Comparison of ENCODE assay signal across 8 mouse cellular contexts in genomic region chr7:29124970-29125369, GRCm38 (mm10). TPM values are rescaled to one million over a fixed set of nuclear protein-coding genes. Genes with fewer than 3 reads are reported as not detected.
A peak's percentile ranks its signal among the peaks of the same experiment; 100 is the strongest.
DNase-seq lines count a peak whose midpoint lies in the region; ATAC-seq and TF ChIP-seq lines count a peak whose summit lies in the region.

Gene Ryr1 (minus strand): TSS chr7:29125179.

- no peak within 1 kb of the TSS for H3K27ac ChIP-seq in bone marrow macrophage, adult 2 months (ENCODE audit: insufficient read depth, low read depth, low read length)
- no peak within 1 kb of the TSS for H3K27ac ChIP-seq in intestine, embryonic 15.5 days
- no peak within 1 kb of the TSS for H3K27ac ChIP-seq in liver, embryonic 15.5 days (replicated peaks)
- no peak within 1 kb of the TSS for H3K27ac ChIP-seq in neural tube, embryonic 11.5 days (ENCODE audit: low read depth, low read length)

- TF ChIP-seq POLR2A in bone marrow macrophage, adult 2 months (IDR thresholded peaks at IDR 0.05; ENCODE audit: borderline replicate concordance, low read depth, low read length) = no peak

- H3K27me3 ChIP-seq in intestine, embryonic 15.5 days (replicated peaks) = no peaks in the 10 kb centered on the region
- peaks cover 10% of the 10 kb centered on the region for H3K27me3 ChIP-seq in liver, embryonic 15.5 days
- H3K27me3 ChIP-seq in neural tube, embryonic 11.5 days (ENCODE audit: control insufficient read depth, insufficient read depth, low read length) = no peaks in the 10 kb centered on the region

- H3K9me3 ChIP-seq in intestine, embryonic 15.5 days = no peaks in the 10 kb centered on the region
- H3K9me3 ChIP-seq in liver, embryonic 15.5 days (replicated peaks) = no peaks in the 10 kb centered on the region
- H3K9me3 ChIP-seq in neural tube, embryonic 11.5 days (ENCODE audit: control insufficient read depth, low read length) = no peaks in the 10 kb centered on the region

- WGBS in intestine, embryonic 15.5 days = 1% methylated on average over 16 of the region's 16 CpGs
- 0% methylated on average over 16 of the region's 16 CpGs for WGBS in liver, embryonic 15.5 days (ENCODE audit: insufficient replicate concordance)
- 0% methylated on average over 14 of the region's 16 CpGs for WGBS in neural tube, embryonic 11.5 days

- peak within 1 kb of the TSS; percentile 94 for H3K4me2 ChIP-seq in intestine, embryonic 15.5 days (replicated peaks)
- peak within 1 kb of the TSS; percentile 66 for H3K4me2 ChIP-seq in liver, embryonic 15.5 days
- H3K4me2 ChIP-seq in neural tube, embryonic 11.5 days (ENCODE audit: low read depth) = peak within 1 kb of the TSS; percentile 68

- H3K36me3 ChIP-seq in intestine, embryonic 15.5 days = no peaks in the 10 kb centered on the region
- no peaks in the 10 kb centered on the region for H3K36me3 ChIP-seq in liver, embryonic 15.5 days (replicated peaks)
- H3K36me3 ChIP-seq in neural tube, embryonic 11.5 days (ENCODE audit: control insufficient read depth, insufficient read depth, low read length) = no peaks in the 10 kb centered on the region

- H3K9ac ChIP-seq in intestine, embryonic 15.5 days = peak within 1 kb of the TSS; percentile 39
- no peak within 1 kb of the TSS; the same call in 1 of the 2 replicates for H3K9ac ChIP-seq in liver, embryonic 15.5 days
- H3K9ac ChIP-seq in neural tube, embryonic 11.5 days (ENCODE audit: low read length) = peak within 1 kb of the TSS; percentile 37

- ATAC-seq in intestine, embryonic 15.5 days = peak; percentile 87
- ATAC-seq in liver, embryonic 15.5 days (ENCODE audit: insufficient read depth) = peak; percentile 54; the same call in 1 of the 2 replicates
- ATAC-seq in neural tube, embryonic 11.5 days (ENCODE audit: insufficient read depth, low FRiP score, low TSS enrichment) = peak; percentile 73; the same call in 1 of the 2 replicates

- peak within 1 kb of the TSS; percentile 39; the same call in 1 of the 2 replicates for H3K4me3 ChIP-seq in bone marrow macrophage, adult 2 months (ENCODE audit: insufficient read depth, low read length)
- H3K4me3 ChIP-seq in intestine, embryonic 15.5 days (replicated peaks) = peak within 1 kb of the TSS; percentile 45
- H3K4me3 ChIP-seq in liver, embryonic 15.5 days (replicated peaks) = peak within 1 kb of the TSS; percentile 33
- H3K4me3 ChIP-seq in neural tube, embryonic 11.5 days (ENCODE audit: low read depth, low read length) = peak within 1 kb of the TSS; percentile 32

- H3K4me1 ChIP-seq in bone marrow macrophage, adult 2 months (ENCODE audit: control insufficient read depth, insufficient read depth, low read length) = no peaks in the 10 kb centered on the region
- H3K4me1 ChIP-seq in intestine, embryonic 15.5 days (replicated peaks) = peaks cover 18% of the 10 kb centered on the region
- H3K4me1 ChIP-seq in liver, embryonic 15.5 days (replicated peaks) = peaks cover 26% of the 10 kb centered on the region
- peaks cover 3% of the 10 kb centered on the region; the same call in 1 of the 2 replicates for H3K4me1 ChIP-seq in neural tube, embryonic 11.5 days (ENCODE audit: control insufficient read depth, insufficient read depth, low read length)

- TF ChIP-seq CTCF in bone marrow macrophage, adult 2 months (IDR thresholded peaks at IDR 0.05; ENCODE audit: low read depth, low read length) = no peak

- peak; percentile 9 to 25 for DNase-seq in cerebellum, postnatal 14 days
- no peak for DNase-seq in cerebellum, adult 18-20 months
- DNase-seq in gastrocnemius, adult 18-20 months (ENCODE audit: low spot score) = peak; percentile 89
- DNase-seq in neural tube, embryonic 11.5 days (ENCODE audit: low spot score) = peak; percentile 77
- DNase-seq in right cerebral cortex, adult 2 months (ENCODE audit: low spot score in 2 of 2) = no peak

RNA-seq across cellular contexts. Expression of gene Ryr1, which starts in this region (rescaled TPM):
- 0.08 TPM in 1 of 2 replicates, not detected in the other for polyA plus RNA-seq in bone marrow macrophage, adult 2 months (2012; ENCODE audit: insufficient read depth, insufficient read length, missing spikeins)
- total RNA-seq in gastrocnemius, adult 18-20 months (2021) = 1,000 to 10,000 TPM; 1,704 to 1,734 TPM
- 0.67 and 1.00 TPM in 2 replicates for polyA plus RNA-seq in intestine, embryonic 15.5 days (2015; fragmentation: Nextera tagmentation; extraction: Ambion mirVana)
- polyA plus RNA-seq in liver, embryonic 15.5 days (2015; fragmentation: Nextera tagmentation; extraction: Ambion mirVana) = 0.36 and 0.37 TPM in 2 replicates
- 2.0 and 2.2 TPM in 2 replicates for polyA plus RNA-seq in neural tube, embryonic 11.5 days (2014; fragmentation: Nextera tagmentation; extraction: Ambion mirVana)

Comparison
In these comparisons a context has a peak if more than half of its experiments do, and no peak if none do; other contexts are left out.
1. DNase-seq: peak in cerebellum, postnatal 14 days (2 of 2), gastrocnemius, adult 18-20 months (single experiment) and neural tube, embryonic 11.5 days (single experiment); none in cerebellum, adult 18-20 months (0 of 2) and right cerebral cortex, adult 2 months (0 of 2).
2. Peak in ATAC-seq, H3K4me3 ChIP-seq, H3K9ac ChIP-seq and H3K4me2 ChIP-seq in intestine, embryonic 15.5 days; RNA of the gene not detected or under 1 TPM.
3. Peak in ATAC-seq, H3K4me3 ChIP-seq and H3K4me2 ChIP-seq in liver, embryonic 15.5 days; RNA of the gene not detected or under 1 TPM.
4. Peak in every context shown above with its lines, with median percentiles within 50 percentile points of each other: H3K4me3 ChIP-seq, ATAC-seq and H3K4me2 ChIP-seq.